Mouse (Mus musculus): ENCODE measurements around the gene Wdr37. TPM values are rescaled to one million over a fixed set of nuclear protein-coding genes. Genes with fewer than 3 reads are reported as not detected.
"Not testable (repeated sequence)": the region's sequence is repeated elsewhere in the genome, so short reads cannot be mapped to it uniquely, and the experiment has no call there.

The Wdr37 gene
- polyA plus RNA-seq (2015; fragmentation: Nextera tagmentation; extraction: Ambion mirVana) = 14.4 and 15.0 TPM in 2 replicates

DNA sequence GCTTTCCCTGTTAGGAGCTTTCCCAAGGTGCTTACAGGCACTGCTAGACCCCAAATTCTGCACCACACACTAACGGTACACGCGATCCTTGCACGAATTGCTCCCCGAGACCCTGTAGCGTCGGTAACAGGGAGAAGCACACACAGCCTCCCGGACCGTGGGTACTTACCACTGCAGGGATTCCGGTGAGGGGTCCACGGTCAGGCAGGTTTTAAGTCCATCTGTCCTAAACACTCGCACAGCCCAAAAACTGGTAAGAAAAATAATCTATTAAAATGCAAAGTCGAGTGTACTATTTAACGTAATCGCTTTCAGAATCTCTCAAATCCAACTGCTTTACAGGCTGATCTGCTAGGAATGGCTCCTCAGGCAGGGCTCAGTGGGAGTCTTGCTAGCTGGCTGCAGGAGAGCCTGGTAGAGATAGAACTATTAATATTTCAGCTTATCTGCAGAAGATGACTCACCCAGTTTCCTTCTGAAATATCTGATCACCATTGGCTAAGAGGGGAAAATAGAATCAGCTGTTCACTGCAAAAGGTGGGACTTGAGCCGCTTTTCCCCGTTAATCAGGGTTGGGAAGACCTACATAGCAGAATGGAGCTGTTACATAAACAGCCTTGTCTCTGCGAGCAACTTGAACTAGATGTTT lies at the start of gene Wdr37:
Gene Wdr37, minus strand, starts transcription at position 596 of the 649 bp plus-strand sequence.
- Histone ChIP-seq H3K4me1 (ENCODE audit: insufficient read depth, low read depth, low read length) (peaks cover 3% of the 10 kb centered on the region; the same call in 1 of the 2 replicates), H3K27ac (ENCODE audit: low read length) (peak within 1 kb of the TSS; percentile 96), H3K36me3 (ENCODE audit: insufficient read depth, low read length) (no peaks in the 10 kb centered on the region), H3K4me2 (replicated peaks; ENCODE audit: low read depth, low read length) (peak within 1 kb of the TSS; percentile 84), H3K9ac (replicated peaks; ENCODE audit: low read depth) (peak within 1 kb of the TSS; percentile 84), H3K4me3 (ENCODE audit: low read depth, low read length) (peak within 1 kb of the TSS; percentile 89), H3K9me3 (ENCODE audit: low read length) (no peaks in the 10 kb centered on the region), H3K27me3 (replicated peaks; ENCODE audit: insufficient read depth, low read length) (no peaks in the 10 kb centered on the region)
- DNase-seq (ENCODE audit: low spot score) (peak; percentile 59), ATAC-seq (peak; percentile 32; the same call in 1 of the 2 replicates)
- 1% methylated on average over 18 of the region's 18 CpGs for WGBS
- TF ChIP-seq CTCF (IDR thresholded peaks at IDR 0.05) = no peak

DNA sequence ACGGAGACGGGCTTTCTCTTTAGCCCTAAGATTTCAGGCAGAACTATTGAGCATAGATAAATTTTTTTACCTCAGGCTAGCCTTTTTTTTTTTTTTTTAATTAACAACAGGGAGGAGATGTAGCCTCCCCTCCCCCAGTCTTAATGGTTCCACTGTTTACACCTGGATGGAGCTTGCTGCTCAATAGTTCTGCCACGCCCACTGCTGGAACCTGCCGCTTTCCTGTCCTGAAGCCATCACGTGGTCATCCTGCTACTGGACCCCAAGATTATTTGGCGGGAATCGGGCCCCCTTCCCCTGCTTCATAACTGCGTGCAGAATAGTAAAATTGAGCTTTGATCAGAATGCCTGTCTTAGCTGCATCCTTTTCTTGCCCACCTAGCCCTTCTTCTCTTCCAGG lies 42.2 kb upstream of the Wdr37 start:
- not testable (repeated sequence) for H3K36me3 ChIP-seq (ENCODE audit: insufficient read depth, low read length); DNase-seq (ENCODE audit: low spot score); H3K9me3 ChIP-seq (ENCODE audit: low read length); H3K27ac ChIP-seq (ENCODE audit: low read length); H3K4me1 ChIP-seq (ENCODE audit: insufficient read depth, low read depth, low read length); H3K4me3 ChIP-seq (ENCODE audit: low read depth, low read length); H3K27me3 ChIP-seq (replicated peaks; ENCODE audit: insufficient read depth, low read length); H3K9ac ChIP-seq (replicated peaks; ENCODE audit: low read depth); H3K4me2 ChIP-seq (replicated peaks; ENCODE audit: low read depth, low read length); ATAC-seq
- 91% methylated on average over 8 of the region's 8 CpGs for WGBS

DNA sequence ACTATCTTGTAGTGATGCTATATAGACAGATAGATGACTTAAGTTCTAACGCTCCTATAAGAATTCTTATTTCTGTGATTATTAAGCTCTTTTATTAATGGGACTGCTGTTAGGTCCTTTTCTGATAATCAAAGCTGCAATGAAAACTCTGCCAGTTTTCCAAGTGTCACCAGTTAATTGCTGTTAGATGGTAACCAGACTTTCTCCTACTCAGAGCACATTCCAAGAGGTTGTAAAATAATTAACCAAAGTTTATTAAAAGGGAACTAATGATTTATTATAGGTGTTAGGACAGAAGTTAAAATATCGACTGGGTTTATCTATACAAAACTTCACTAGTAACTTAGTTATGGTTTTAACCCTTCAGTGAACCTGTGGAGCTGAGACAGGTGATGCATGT lies 34.3 kb upstream of the Wdr37 start:
- not testable (repeated sequence) for H3K27me3 ChIP-seq (replicated peaks; ENCODE audit: insufficient read depth, low read length); ATAC-seq; H3K4me1 ChIP-seq (ENCODE audit: insufficient read depth, low read depth, low read length); H3K4me3 ChIP-seq (ENCODE audit: low read depth, low read length); H3K4me2 ChIP-seq (replicated peaks; ENCODE audit: low read depth, low read length); H3K9ac ChIP-seq (replicated peaks; ENCODE audit: low read depth); DNase-seq (ENCODE audit: low spot score); H3K9me3 ChIP-seq (ENCODE audit: low read length); H3K27ac ChIP-seq (ENCODE audit: low read length); H3K36me3 ChIP-seq (ENCODE audit: insufficient read depth, low read length)
- WGBS = 84% methylated on average over 2 of the region's 2 CpGs

DNA sequence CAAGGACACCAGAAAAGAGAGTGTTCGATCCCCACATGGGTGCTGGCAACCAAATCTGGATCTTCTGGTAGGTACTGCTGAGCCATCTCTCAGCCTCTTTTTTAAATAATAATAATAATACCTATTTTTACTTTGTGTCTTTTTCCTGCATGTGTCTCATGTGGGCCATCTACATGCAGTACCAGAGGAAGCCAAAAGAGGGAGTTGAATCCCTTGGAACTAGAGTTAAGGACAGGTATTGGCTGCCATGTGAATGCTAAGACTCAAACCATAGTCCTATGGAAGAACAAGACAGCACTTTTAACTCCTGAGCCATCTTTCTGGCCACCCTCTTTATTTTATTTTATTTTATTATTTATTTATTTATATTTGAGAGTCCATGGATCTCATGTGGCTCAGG lies 16.9 kb upstream of the Wdr37 start:
- no peak overlapping the region for H3K27ac ChIP-seq (ENCODE audit: low read length)
- no peaks in the 10 kb centered on the region for H3K27me3 ChIP-seq (replicated peaks; ENCODE audit: insufficient read depth, low read length)
- H3K9me3 ChIP-seq (ENCODE audit: low read length) = no peaks in the 10 kb centered on the region
- H3K9ac ChIP-seq (replicated peaks; ENCODE audit: low read depth) = no peak overlapping the region
- H3K4me3 ChIP-seq (ENCODE audit: low read depth, low read length) = no peak overlapping the region
- H3K36me3 ChIP-seq (ENCODE audit: insufficient read depth, low read length) = 0 out of 2 replicates have a peak, but pooled peaks cover 3% of the 10 kb centered on the region
- peak; percentile 12 for DNase-seq (ENCODE audit: low spot score)
- no peak for ATAC-seq
- WGBS = 100% methylated on average over 1 of the region's 1 CpGs
- no peak overlapping the region for H3K4me2 ChIP-seq (replicated peaks; ENCODE audit: low read depth, low read length)
- peak; percentile 58 for TF ChIP-seq CTCF (IDR thresholded peaks at IDR 0.05)
- TF ChIP-seq EP300 (IDR thresholded peaks at IDR 0.05) = no peak
- 0 out of 2 replicates have a peak, but pooled peaks cover 4% of the 10 kb centered on the region for H3K4me1 ChIP-seq (ENCODE audit: insufficient read depth, low read depth, low read length)

DNA sequence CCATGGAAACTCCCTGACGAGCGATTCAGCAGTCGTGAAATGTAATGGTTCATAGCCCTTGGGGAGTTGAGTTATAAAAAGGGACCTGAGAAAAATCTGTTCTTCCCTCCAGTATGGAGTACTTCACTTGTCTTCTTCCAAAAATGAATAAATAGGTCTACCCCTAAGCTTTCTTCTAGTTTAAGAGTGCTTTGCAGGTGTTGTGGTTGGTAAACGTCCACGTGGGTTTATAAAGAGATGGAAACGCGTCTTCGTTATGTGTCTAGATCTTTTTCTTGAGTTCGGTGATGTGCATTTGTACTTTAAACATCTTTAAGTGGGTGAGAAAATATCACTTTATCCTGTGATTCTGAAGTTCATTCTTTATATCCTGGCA lies 14.5 kb upstream of the Wdr37 start:
- no peak for TF ChIP-seq EP300 (IDR thresholded peaks at IDR 0.05)
- no peak for TF ChIP-seq CTCF (IDR thresholded peaks at IDR 0.05)
- Histone ChIP-seq H3K27ac (ENCODE audit: low read length) (peak overlapping the region; percentile 47), H3K9ac (replicated peaks; ENCODE audit: low read depth) (peak overlapping the region; percentile 69), H3K36me3 (ENCODE audit: insufficient read depth, low read length) (0 out of 2 replicates have a peak, but pooled peaks cover 3% of the 10 kb centered on the region), H3K9me3 (ENCODE audit: low read length) (no peaks in the 10 kb centered on the region), H3K27me3 (replicated peaks; ENCODE audit: insufficient read depth, low read length) (no peaks in the 10 kb centered on the region), H3K4me2 (replicated peaks; ENCODE audit: low read depth, low read length) (peak overlapping the region; percentile 62), H3K4me1 (ENCODE audit: insufficient read depth, low read depth, low read length) (0 out of 2 replicates have a peak, but pooled peaks cover 4% of the 10 kb centered on the region), H3K4me3 (ENCODE audit: low read depth, low read length) (peak overlapping the region; percentile 82)
- ATAC-seq = no peak
- no peak for DNase-seq (ENCODE audit: low spot score)
- 3% methylated on average over 9 of the region's 9 CpGs for WGBS

DNA sequence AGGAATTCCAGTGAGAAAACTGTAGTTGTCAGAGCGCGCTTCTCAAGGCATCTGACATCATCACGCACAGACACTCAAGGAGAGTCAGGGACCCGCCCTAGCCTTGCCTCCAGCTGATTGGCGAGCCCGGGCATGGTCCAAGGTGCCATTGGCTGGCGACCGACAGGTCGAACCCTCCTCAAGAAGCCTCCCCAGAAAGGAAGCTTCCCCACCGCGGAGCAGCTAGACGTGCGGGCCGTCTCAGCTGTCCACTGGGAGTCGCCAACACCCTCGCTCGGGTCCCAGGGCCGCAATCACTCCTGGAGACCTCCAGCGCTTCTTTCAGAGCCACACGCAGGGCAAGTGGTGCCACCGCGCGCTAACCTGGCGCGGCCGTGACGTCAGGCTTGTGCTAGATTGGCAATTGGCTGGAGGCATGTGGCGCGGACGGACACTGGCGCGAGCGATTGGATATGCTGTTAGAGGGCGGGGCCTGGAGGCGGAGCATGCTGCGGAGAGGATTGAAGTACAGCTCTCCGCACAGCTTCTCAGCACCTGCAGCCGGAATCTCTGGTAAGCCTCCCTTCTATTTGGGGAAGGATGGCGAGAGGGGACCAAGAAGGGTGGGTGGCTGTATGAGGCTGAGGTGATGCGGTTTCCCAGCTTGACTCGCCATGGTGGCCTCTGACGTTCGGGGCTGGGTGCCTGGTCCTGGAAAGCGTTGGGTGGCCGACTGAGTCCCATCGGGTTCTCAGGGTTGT lies 13.9 kb upstream of the Wdr37 start, which contains the start of gene Idi1:
Gene Idi1, plus strand, starts transcription at position 57 of the 740 bp plus-strand sequence.
- Histone ChIP-seq H3K27me3 (replicated peaks; ENCODE audit: insufficient read depth, low read length) (no peaks in the 10 kb centered on the region), H3K4me3 (ENCODE audit: low read depth, low read length) (peak within 1 kb of the TSS; percentile 82), H3K9me3 (ENCODE audit: low read length) (no peaks in the 10 kb centered on the region), H3K27ac (ENCODE audit: low read length) (peak within 1 kb of the TSS; percentile 93), H3K9ac (replicated peaks; ENCODE audit: low read depth) (peak within 1 kb of the TSS; percentile 69), H3K4me2 (replicated peaks; ENCODE audit: low read depth, low read length) (peak within 1 kb of the TSS; percentile 62), H3K4me1 (ENCODE audit: insufficient read depth, low read depth, low read length) (0 out of 2 replicates have a peak, but pooled peaks cover 4% of the 10 kb centered on the region), H3K36me3 (ENCODE audit: insufficient read depth, low read length) (0 out of 2 replicates have a peak, but pooled peaks cover 3% of the 10 kb centered on the region)
- DNase-seq (ENCODE audit: low spot score) (peak; percentile 99), ATAC-seq (peak; percentile 99)
- TF ChIP-seq EP300 (IDR thresholded peaks at IDR 0.05) (no peak), CTCF (IDR thresholded peaks at IDR 0.05) (peak; percentile 25)
- 0% methylated on average over 46 of the region's 46 CpGs for WGBS

DNA sequence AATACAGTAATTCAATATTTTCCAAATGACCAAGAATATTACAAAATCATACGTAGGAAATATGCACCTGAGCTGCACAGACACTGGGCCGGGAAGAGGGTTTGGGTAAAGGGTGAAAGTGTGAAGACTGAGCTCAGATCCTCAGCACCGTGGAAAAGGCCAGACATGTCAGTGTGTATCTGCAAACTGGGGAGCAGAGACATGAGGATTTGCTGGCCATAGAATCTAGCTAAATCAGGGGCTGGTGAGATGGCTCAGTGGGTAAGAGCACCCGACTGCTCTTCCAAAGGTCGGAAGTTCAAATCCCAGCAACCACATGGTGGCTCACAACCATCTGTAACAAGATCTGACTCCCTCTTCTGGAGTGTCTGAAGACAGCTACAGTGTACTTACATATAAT lies 12.2 kb upstream of the Wdr37 start:
- DNase-seq (ENCODE audit: low spot score); H3K4me3 ChIP-seq (ENCODE audit: low read depth, low read length); ATAC-seq; H3K4me1 ChIP-seq (ENCODE audit: insufficient read depth, low read depth, low read length); H3K36me3 ChIP-seq (ENCODE audit: insufficient read depth, low read length); H3K4me2 ChIP-seq (replicated peaks; ENCODE audit: low read depth, low read length); H3K9me3 ChIP-seq (ENCODE audit: low read length); H3K27ac ChIP-seq (ENCODE audit: low read length); H3K9ac ChIP-seq (replicated peaks; ENCODE audit: low read depth); H3K27me3 ChIP-seq (replicated peaks; ENCODE audit: insufficient read depth, low read length): not testable (repeated sequence)
- WGBS = 77% methylated on average over 5 of the region's 5 CpGs

All from lung, postnatal 0 days (tissue).